Mouse (Mus musculus): Measurements from ENCODE around the gene Dlg1.

The Dlg1 gene

GRCm38 (mm10) chr16:31663379-31664286 lies at the start of gene Dlg1:
Dlg1 (plus strand) TSS chr16:31663443.
- peak; percentile 74 for DNase-seq

DNA sequence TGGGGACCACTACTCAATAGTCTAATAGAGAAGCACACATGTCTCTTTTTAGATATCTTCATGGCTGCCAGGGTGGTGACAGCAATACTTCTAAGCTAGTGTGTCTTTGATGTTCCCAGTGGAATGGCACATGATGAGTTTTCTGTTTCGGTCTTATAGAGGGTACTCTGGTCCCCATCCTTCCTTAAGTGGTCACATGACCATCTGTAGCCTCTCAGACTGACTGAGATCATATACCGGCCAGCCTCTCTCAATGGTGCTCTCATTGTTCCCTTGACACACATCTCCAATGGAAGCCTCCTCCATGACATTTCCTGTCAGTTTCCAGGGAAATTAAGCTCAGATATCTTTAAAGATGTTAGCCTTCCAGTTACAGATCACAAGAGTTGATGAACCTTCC lies 46.9 kb upstream of the Dlg1 start:
- no peak for DNase-seq

- DNase-seq: no peak
Observed at GRCm38 (mm10) chr16:31617128-31617527, 46.1 kb upstream of the Dlg1 start.

GRCm38 (mm10) chr16:31617823-31618371 lies 45.3 kb upstream of the Dlg1 start:
- peak; percentile 82 for DNase-seq

- peak; percentile 80 for DNase-seq
Observed at GRCm38 (mm10) chr16:31618671-31619070, 44.6 kb upstream of the Dlg1 start.

GRCm38 (mm10) chr16:31619675-31620335 lies 43.4 kb upstream of the Dlg1 start:
- DNase-seq: peak; percentile 56

GRCm38 (mm10) chr16:31622356-31622755 lies 40.9 kb upstream of the Dlg1 start:
- DNase-seq: no peak

GRCm38 (mm10) chr16:31623136-31623535 lies 40.1 kb upstream of the Dlg1 start:
- no peak for DNase-seq

GRCm38 (mm10) chr16:31624749-31625148 lies 38.5 kb upstream of the Dlg1 start:
- no peak for DNase-seq

DNA sequence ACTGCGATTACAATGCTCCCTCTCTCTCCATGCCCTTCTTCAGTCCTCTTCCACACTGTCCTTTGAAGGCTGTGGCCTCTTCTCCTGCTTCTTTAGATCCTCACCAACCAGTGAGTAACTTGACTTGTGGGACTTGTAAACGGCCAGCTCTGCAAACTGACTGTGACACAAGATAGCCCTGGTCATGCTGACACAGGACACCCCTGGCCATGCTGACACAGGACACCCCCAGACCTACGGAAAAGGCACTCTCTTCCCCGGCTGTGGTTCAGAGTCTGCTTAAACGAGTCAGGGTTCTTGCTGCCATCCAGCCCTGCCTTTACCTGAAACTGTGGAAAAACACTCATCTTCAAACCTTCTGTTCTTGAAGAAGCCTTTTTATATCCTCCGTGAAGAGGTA lies 36.9 kb upstream of the Dlg1 start:
- DNase-seq: no peak

- DNase-seq: no peak
Observed at GRCm38 (mm10) chr16:31630381-31630780, 32.9 kb upstream of the Dlg1 start.

DNA sequence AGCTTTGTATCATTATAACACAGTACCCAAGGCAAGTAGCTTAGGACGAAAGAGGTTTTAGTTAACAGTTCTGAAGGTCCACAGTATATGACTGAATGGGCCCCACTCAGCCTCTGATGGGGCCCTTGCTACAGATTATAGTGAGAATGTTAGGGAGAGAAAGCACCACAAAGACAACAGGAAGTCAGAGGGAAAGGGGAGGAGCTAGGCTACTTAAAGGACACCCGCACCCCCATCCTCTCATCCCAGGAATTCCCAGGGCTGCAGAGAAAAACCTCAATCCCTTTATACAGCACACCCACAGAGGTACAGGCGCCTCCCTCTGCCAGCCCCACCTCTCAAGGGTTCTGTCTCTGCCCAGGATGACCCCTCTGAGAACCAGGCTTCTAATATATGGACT lies 32.2 kb upstream of the Dlg1 start:
- no peak for DNase-seq

DNA sequence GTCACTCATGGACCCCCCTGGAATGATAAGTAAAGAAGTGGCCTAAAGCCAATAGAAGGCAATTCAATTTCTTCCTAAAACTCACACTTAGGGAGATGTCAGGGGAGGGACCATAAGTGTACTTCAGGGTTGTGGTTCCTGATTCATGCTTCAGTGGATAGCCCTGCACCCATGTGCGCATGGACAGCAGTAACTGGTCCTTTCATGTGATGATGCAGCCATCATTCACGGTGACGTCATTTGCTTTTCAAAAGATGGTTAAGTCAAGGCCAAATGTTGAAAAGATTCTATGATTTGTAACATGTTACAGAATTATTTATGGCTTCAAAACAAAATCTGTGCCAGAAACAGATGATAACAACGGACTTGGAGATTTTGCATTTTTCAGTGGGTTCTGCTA lies 28.9 kb upstream of the Dlg1 start:
- DNase-seq: no peak

DNA sequence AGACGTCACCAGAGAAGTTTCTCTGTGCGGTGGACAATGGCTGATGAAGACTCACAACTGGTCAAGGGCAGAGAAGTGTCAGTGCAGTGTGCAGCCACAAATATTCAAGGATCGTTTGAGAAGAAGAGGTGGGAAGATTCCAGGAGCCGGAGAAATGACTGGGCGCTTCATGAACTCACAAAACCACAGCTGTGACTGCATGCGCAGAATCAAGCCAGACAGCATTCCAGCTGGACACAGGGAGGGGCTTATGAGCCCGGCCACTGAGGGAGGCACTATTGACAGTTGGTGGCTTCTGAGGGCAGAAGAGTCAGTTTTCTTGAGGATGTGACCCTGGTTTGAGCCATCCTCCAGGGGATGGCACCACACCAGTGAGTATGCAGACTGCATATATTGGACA lies 24.9 kb upstream of the Dlg1 start:
- no peak for DNase-seq

DNA sequence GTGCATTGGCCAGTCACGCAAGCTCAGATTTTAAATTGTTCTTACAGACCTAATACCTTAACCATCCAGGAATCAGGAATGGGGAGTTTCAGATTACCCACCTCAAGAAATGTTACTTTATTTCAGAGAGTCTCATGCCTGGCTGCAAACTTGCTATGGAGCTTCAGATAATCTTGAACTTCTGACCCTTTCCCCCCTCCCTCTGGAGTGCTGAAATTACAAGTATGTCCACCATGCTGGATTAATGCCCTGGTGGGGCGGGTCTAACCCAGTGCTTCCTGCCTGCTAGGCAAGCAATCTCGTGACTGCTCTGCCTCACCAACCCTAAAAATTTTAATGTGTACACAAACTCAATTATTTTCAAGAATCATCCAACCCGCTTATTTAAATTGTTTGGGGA lies 23.3 kb upstream of the Dlg1 start:
- no peak for DNase-seq

DNA sequence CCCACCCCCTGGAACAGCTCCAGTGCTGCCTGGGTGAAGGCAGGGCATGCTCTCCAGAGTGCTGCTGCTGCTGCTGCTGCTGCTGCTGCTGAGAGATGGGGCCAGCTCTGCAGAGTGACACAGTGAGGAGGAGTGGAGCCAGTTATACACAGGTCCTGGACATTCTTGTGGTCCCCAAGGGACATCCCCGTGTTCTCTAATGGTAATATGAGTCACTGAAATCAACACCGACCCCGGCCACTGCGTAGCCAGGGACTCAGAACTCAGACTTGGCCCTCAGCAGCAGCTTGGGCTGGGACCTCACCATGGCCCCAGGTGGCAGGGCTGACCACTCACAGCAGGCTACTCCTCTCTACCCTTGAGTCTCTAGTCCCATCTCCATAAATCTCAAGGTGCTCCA lies 21.5 kb upstream of the Dlg1 start:
- no peak for DNase-seq

DNA sequence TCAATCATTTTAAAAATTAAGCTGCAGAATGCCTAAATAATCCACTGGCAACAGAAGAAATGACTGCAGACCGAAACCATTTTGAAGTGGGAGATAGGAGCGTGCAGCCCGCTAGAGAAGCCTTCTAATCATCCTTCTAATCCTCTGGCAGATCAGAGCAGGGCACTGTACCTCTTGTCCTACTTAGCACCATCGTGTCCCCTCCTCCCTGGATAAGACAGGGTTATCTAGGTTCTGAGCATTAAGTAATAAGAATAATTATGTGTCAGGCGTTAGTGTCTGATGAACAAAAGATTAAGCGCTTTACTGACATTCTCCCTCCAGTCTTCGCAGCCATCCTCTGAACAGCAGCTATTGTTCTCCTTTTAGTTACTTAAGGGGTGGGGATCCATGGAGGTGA lies 16.0 kb upstream of the Dlg1 start:
- no peak for DNase-seq

DNA sequence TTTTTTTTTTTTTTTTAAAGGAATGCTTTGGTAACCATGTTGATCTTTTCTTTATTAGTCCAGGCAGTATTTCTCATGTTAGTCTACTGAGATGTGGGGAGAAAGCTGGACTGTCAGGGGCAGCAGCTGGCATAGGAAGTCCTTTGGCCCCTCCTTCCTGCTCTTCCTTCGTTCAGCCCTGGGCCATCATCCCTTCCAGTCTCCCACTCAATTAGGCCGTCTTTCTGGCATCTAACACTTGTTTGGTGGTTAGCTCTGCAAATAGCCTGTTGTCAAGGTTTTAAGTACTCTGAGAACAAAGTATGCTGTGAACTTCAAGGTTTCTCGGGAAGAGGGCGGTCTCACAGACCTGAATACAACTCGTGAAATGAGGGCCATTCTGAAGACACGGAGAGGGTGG lies 12.5 kb upstream of the Dlg1 start:
- no peak for DNase-seq

GRCm38 (mm10) chr16:31651541-31651940 lies 11.7 kb upstream of the Dlg1 start:
- peak; percentile 60 for DNase-seq

- no peak for DNase-seq
Observed at GRCm38 (mm10) chr16:31652115-31652843, 11.0 kb upstream of the Dlg1 start.

GRCm38 (mm10) chr16:31653616-31654015 lies 9.6 kb upstream of the Dlg1 start:
- DNase-seq: no peak

DNA sequence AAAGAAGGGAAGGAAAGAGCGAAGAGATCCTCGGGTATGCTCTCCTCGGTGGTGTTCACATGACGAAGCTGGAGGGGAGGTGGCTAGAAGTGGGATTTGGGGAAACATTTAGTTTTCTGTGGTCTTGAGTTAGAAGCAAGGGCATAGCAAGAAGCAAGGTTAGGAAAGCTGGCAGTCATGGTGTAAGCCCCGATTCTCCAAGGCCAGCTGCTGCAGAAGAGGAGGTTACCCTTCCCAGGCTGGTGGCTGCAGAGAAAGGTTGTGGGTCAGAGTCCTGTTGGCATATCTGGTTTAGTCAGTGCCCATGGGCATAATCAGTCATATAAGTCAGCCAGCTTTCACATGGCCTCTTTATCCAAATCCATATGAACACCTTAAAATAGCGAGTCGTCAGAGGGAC lies 9.2 kb upstream of the Dlg1 start:
- no peak for DNase-seq

DNA sequence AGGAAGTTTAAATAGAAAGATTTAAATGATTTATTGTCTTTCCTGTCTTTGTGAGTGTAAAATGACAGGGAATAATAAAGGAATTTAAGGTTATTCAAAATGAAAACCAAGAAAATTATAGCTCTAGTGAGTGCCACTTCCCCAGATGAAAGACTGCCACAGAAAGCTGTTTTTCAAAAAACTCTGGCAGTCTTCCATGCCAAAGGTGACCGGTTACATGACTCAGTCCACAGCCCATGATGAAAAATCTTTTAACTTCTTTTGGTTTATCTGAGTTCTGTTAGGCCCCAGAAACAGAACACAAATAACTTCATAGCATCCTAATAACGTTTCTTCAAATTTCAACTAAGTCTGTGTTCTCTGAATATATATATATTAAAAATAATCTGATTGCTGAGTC lies 7.7 kb upstream of the Dlg1 start:
- DNase-seq: no peak
